Mouse (Mus musculus) limb, embryonic 15.5 days (tissue): ENCODE results near the gene Nom1. TPM values are rescaled to one million over a fixed set of nuclear protein-coding genes. Genes with fewer than 3 reads are reported as not detected.
"Not testable (repeated sequence)": the region's sequence is repeated elsewhere in the genome, so short reads cannot be mapped to it uniquely, and the experiment has no call there.

Experiments
- ATAC-seq: fragments of 200-750 bp; cut with Nextera tagmentation; 2 replicates; pipeline ENCODE4 v1.8.0; 2017; ENCODE audit warnings: low read depth, moderate TSS enrichment; ENCODE audit not compliant: insufficient number of reproducible peaks, low FRiP score, low TSS enrichment
- H3K27ac ChIP-seq: fragments of 300-500 bp; sonication (generic); 2 replicates; pipeline ENCODE4 v1.5.1; 2015; ENCODE audit warnings: moderate library complexity, mild to moderate bottlenecking, inconsistent platforms
- H3K27me3 ChIP-seq: fragments of 300-500 bp; sonication (generic); 2 replicates; pipeline ENCODE4 v1.6.1; 2015; ENCODE audit warnings: inconsistent platforms
- H3K36me3 ChIP-seq: fragments of 300-500 bp; sonication (generic); 2 replicates; pipeline ENCODE4 v1.6.1; 2015; ENCODE audit warnings: inconsistent platforms
- H3K4me1 ChIP-seq: fragments of 300-500 bp; sonication (generic); 2 replicates; pipeline ENCODE4 v1.6.1; 2015; ENCODE audit warnings: inconsistent platforms
- H3K4me2 ChIP-seq: fragments of 300-500 bp; sonication (generic); 2 replicates; pipeline ENCODE4 v1.6.1; 2015; ENCODE audit warnings: mild to moderate bottlenecking, inconsistent platforms
- H3K4me3 ChIP-seq: fragments of 300-500 bp; sonication (generic); 2 replicates; pipeline ENCODE4 v1.5.1; 2015; ENCODE audit warnings: mild to moderate bottlenecking, inconsistent platforms
- H3K9ac ChIP-seq: fragments of 300-500 bp; sonication (generic); 2 replicates; pipeline ENCODE4 v1.6.1; 2015; ENCODE audit warnings: inconsistent platforms
- H3K9me3 ChIP-seq: fragments of 300-500 bp; sonication (generic); 2 replicates; pipeline ENCODE4 v1.6.1; 2016; ENCODE audit warnings: inconsistent platforms
- WGBS: fragments of 180-500 bp; shearing (Covaris S2); methylation state at CpG from one replicate; pipeline ENCODE4 v1.1.7; 2015; 5-methylcytosine and 5-hydroxymethylcytosine counted together
- polyA plus RNA-seq: library from polyadenylated mRNA; unstranded; fragments of >200 nt; fragmentation: Nextera tagmentation; extraction: Ambion mirVana; gene quantifications from 2 replicates; pipeline ENCODE4 v1.2.1, GENCODE M21; 2015

Nom1 gene
- 25.8 and 26.8 TPM in 2 replicates for polyA plus RNA-seq

DNA sequence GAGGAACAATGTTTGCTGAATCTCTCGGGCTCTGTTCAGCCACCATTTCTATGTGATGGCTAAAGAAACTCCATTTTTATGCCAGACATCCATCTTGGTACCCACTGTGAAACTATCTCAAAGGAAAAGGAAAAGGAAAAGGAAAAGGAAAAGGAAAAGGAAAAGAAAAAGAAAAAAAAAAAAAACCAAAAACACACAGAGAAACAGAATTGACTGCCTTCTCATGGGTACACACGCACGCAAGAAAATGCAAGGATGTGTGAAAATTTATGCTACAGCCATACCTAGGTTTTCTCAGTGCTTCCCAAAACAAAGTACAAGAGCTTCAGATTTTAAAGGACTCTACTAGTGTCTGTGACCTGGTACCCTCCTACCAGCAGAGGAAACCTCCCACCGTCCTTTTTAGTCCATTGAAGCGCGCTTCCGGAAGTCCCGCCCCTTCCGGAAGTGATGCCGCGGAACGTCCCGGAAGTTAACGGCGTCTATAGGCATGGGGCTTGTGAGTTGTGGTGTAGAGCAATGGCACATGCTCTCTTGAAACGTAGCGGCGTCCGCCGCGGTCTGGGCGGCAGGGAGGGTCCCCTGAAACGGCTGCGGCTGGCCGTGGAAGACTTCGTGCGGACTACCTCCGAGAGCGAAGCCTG is at the start of gene Nom1:
TSS of gene Nom1 (plus strand) at position 437 of the 644 bp plus-strand sequence.
- H3K27me3 ChIP-seq, result 0 out of 2 replicates have a peak, but pooled peaks cover 4% of the 10 kb centered on the region
- peak within 1 kb of the TSS; percentile 79 for H3K9ac ChIP-seq
- peaks cover 15% of the 10 kb centered on the region for H3K4me1 ChIP-seq
- H3K4me2 ChIP-seq, result peak within 1 kb of the TSS; percentile 87
- peaks cover 27% of the 10 kb centered on the region for H3K36me3 ChIP-seq
- H3K9me3 ChIP-seq, result no peaks in the 10 kb centered on the region
- peak within 1 kb of the TSS; percentile 94 for H3K4me3 ChIP-seq
- peak within 1 kb of the TSS; percentile 82 for H3K27ac ChIP-seq
- peak; percentile 89 for ATAC-seq
- 3% methylated on average over 29 of the region's 29 CpGs for WGBS

DNA sequence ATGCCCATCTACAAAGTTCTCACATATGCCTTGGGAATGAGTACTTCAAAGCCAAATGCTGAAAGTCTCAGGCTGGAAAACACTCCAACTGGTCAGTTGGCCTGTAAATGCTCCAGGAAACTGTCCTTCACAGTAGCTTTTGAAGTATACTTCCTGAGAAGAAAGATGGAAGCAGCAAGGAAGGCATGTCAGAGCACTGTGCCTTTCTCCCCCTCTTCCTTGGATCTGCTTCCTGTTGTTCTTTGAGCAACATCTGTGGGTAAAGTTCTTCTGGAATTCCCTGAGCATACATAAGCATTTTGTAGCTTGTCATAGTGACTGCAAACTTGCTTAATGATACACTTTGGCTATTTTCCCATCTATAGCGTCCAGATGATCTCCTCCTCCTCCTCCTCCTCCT is 46.9 kb upstream of the Nom1 start:
- no peak overlapping the region for H3K9ac ChIP-seq

DNA sequence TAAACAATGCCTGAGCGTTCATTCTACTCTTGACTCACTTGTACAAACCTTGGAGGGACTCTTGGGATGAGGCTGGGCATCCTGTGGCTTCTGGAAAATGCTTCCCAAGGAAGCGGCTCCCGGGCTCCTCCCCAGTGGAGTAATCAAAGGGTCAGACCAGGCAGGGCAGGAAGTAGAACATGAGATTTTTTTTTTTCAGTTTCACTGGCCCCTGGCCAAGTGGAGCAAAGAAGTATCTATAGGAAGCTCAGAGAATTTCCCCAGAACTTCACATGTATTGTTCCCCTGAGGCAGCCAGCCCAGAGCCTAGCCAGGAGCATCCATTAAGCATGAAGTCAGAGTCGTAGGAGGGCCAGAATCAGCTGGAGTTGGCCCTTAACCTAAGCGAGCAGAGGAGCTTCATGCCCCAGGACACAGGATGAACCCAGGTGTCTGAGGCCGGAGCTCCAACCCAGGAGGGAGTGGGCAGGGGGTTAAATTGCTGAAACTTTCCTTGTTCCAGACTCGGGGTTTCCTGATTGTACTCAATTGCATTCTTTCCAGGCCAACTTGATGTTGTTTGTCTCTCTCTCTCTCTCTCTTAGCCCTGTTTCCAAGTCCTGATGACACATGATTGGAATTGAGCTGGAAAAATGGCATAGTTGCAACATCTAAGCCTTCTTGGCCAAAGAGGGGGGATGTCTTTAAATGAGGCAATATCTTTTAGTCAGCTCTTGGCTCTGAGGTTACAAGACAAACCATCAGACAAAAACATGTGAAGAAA is 46.1 kb upstream of the Nom1 start:
- Histone ChIP-seq H3K4me3 (no peak overlapping the region), H3K27ac (no peak overlapping the region), H3K36me3 (no peaks in the 10 kb centered on the region), H3K27me3 (no peaks in the 10 kb centered on the region), H3K9me3 (no peaks in the 10 kb centered on the region), H3K9ac (no peak overlapping the region), H3K4me1 (no peaks in the 10 kb centered on the region), H3K4me2 (no peak overlapping the region)
- no peak for ATAC-seq
- WGBS, result 41% methylated on average over 7 of the region's 7 CpGs

More for the DNA sequence above, 46.9 kb upstream of the Nom1 start:
- Histone ChIP-seq H3K4me1 (no peaks in the 10 kb centered on the region), H3K4me2 (no peak overlapping the region), H3K27me3 (no peaks in the 10 kb centered on the region), H3K4me3 (no peak overlapping the region), H3K9me3 (no peaks in the 10 kb centered on the region), H3K27ac (no peak overlapping the region), H3K36me3 (no peaks in the 10 kb centered on the region)
- 31% methylated on average over 1 of the region's 1 CpGs for WGBS
- no peak for ATAC-seq

DNA sequence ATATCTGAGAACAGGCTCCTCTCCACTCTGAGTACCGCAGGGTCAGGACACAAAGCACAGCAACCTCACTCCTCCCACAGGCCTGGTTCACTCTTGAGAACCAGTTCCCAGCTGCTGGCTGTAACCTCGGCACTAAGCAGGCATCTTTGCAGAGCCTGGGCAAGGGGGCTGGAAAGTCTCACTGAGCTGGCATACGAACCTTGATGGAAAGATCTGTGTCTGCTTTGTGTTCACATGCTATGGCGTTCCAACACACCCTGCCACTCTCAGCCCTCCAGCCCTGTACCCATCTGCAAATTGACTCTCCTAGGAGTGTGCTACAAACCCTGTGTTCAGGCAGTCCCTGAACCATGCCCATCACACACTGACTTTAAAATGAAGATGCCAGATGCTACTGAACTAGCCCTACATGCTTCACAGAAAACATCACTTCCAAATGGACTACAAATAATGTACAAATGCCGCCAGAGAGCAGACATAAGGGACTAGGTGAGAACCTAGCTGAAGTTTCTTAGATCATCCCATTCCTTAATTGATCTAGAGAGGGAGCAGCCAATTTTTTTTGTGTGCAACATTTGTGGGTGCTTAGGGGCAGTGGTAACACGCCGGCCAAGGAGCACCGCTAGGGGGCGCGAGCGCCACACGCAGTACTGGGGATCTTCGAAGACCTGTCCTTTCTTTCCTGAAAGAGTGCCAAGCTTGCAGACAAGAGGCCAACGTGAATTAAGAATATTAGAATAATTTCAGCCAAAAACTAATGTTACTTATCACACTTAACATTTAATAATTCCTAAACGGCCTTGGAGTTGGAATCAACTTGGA is 45.3 kb upstream of the Nom1 start:
- WGBS, result 20% methylated on average over 15 of the region's 15 CpGs
- H3K9ac ChIP-seq, result no peak overlapping the region
- no peak overlapping the region for H3K27ac ChIP-seq
- no peaks in the 10 kb centered on the region for H3K27me3 ChIP-seq
- H3K4me2 ChIP-seq, result no peak overlapping the region
- H3K4me3 ChIP-seq, result no peak overlapping the region
- ATAC-seq, result no peak
- H3K4me1 ChIP-seq, result no peaks in the 10 kb centered on the region
- H3K36me3 ChIP-seq, result no peaks in the 10 kb centered on the region
- no peaks in the 10 kb centered on the region for H3K9me3 ChIP-seq

DNA sequence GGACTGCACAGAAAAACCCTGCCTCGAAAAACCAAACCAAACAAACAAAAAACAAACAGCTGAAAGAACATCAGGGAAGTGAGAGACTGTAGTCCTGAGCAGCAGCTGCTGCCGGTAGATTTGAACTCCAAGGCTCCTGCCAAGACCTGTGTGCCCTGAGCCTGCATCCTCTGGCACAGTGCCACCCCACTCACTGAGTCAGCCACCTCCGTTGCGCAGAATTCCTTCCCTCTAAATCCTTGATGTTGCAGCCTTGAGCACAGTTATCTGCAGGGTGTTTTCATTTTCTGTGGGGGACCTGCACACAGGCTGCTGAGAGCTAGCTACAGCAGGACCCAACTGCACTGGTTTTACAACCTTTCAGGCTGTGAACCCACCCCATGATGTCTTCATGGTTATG is 36.0 kb upstream of the Nom1 start:
- Histone ChIP-seq H3K4me2 (no peak overlapping the region), H3K4me3 (no peak overlapping the region), H3K4me1 (no peaks in the 10 kb centered on the region), H3K9me3 (no peaks in the 10 kb centered on the region), H3K9ac (no peak overlapping the region), H3K27ac (no peak overlapping the region), H3K36me3 (no peaks in the 10 kb centered on the region), H3K27me3 (no peaks in the 10 kb centered on the region)
- 55% methylated on average over 4 of the region's 4 CpGs for WGBS
- ATAC-seq, result no peak

DNA sequence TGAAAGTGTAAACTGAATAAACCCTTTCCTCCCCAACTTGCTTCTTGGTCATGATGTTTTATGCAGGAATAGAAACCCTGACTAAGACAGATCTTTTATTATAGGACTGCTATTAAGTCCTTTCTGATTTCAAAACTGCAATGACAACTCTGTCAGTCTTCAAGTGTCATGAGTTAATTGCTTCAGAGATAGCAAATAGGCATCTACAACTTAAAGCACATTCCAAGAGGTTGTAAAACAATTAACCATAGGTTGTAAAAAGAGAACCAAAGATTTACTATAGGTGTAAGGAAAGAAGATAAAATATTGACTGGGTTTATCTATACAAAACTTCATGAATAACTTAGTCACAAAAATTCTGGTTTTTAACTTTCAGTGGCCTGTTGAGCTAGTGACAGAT is 23.6 kb upstream of the Nom1 start:
- no peak for ATAC-seq

DNA sequence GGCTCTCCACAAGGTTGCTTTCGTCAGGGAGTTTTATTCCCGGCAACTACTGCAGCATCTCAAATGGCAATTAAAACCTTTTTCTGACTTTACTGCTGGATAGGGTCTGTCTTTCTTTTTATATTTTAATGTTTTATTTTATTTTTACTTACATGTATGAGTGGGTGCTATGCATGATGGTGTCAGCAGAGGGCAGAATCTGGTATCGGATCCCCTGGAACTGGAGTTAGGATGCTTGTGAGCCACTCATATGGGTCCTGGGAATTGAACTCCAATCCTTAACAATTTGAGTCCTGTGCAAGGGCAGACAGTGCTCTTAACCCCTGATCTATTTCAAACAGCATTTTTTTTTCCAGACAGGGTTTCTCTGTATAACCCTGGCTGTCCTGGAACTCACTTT is 21.4 kb upstream of the Nom1 start:
- Histone ChIP-seq H3K9ac (no peak overlapping the region), H3K27ac (no peak overlapping the region), H3K4me2 (no peak overlapping the region), H3K4me1 (no peaks in the 10 kb centered on the region), H3K27me3 (no peaks in the 10 kb centered on the region), H3K36me3 (no peaks in the 10 kb centered on the region), H3K9me3 (no peaks in the 10 kb centered on the region), H3K4me3 (no peak overlapping the region)
- 81% methylated on average over 3 of the region's 3 CpGs for WGBS
- no peak for ATAC-seq

More for the DNA sequence above, 23.6 kb upstream of the Nom1 start:
- no peaks in the 10 kb centered on the region for H3K27me3 ChIP-seq
- H3K36me3 ChIP-seq, result no peaks in the 10 kb centered on the region
- no peak overlapping the region for H3K4me2 ChIP-seq
- H3K4me3 ChIP-seq, result no peak overlapping the region
- no peaks in the 10 kb centered on the region for H3K4me1 ChIP-seq
- no peaks in the 10 kb centered on the region for H3K9me3 ChIP-seq
- H3K27ac ChIP-seq, result no peak overlapping the region
- no peak overlapping the region for H3K9ac ChIP-seq

DNA sequence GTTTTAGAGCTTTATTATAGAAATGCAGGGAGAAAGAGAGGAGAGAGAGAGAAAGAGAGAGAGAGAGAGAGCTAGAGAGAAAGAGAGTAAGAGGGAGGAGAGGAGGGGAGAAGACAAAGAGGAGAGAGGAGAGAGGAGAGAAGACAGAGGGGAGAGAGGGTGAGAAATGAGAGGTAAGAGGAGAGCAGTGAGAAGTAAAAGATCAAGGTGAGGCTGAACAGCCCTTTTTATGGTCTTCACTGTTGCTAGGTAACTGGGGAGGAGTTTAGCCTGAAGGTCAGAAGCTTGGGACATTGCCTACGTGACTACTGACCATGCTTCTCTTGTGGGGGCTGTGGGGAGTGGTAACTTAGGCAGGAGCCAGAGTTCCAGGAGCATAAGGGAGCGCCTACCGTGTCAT is 11.1 kb upstream of the Nom1 start:
- 45% methylated on average over 3 of the region's 3 CpGs for WGBS
- H3K9me3 ChIP-seq, H3K27ac ChIP-seq, H3K4me2 ChIP-seq, H3K9ac ChIP-seq, H3K4me1 ChIP-seq, H3K36me3 ChIP-seq, ATAC-seq, H3K4me3 ChIP-seq, H3K27me3 ChIP-seq: not testable (repeated sequence)

DNA sequence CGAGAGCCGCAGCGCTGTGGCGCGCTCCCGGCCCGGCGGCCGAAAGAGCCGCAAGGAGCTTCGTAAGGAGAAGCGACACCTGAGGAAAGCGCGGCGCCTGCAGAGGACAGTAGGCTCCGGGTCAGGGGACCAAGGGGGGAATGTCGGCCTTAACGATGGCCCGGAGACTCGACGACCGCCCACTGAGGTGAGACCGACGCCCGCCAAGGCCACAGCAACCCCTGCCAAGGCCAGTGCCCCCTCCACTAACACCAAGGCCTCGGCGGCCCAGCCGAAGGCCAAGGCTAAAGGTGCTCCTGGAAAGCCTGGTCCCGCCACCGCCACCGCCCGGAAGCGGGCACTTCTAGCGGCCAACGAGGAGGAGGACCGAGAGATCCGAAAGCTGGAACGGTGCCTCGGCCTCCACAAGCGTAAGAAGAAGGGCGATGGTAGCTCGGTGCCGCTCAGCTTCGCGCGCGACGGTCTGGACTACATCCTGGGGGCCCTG is 451 bp downstream of the Nom1 start:
- H3K9ac ChIP-seq, result peak overlapping the region; percentile 79
- H3K36me3 ChIP-seq, result peaks cover 32% of the 10 kb centered on the region
- peak; percentile 46; the same call in 1 of the 2 replicates for ATAC-seq
- peaks cover 15% of the 10 kb centered on the region for H3K4me1 ChIP-seq
- H3K4me3 ChIP-seq, result peak overlapping the region; percentile 94
- H3K27ac ChIP-seq, result peak overlapping the region; percentile 82
- 0 out of 2 replicates have a peak, but pooled peaks cover 4% of the 10 kb centered on the region for H3K27me3 ChIP-seq
- no peaks in the 10 kb centered on the region for H3K9me3 ChIP-seq
- H3K4me2 ChIP-seq, result peak overlapping the region; percentile 87
- WGBS, result under 1% methylated on average over 48 of the region's 48 CpGs

DNA sequence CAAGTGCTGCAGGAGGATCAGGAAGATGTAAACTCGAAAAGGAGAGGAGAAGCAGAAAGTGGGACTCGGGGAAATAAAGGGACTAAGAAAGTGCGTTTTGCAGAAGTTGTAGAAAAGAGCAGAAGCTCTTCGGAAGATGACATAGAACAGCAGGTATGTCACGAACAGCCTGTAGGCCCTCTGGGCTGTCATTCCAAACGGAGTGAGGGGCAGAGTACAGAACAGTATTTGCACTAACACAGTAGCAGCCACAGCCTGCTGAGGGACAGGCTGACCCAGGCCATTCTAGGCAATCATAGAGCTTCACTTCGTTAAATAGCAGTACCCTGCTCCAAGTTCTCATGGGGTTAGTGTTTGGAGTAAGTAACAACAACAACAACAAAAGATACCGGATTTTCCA is 1.0 kb downstream of the Nom1 start:
- Histone ChIP-seq H3K9ac (0 out of 2 replicates have a peak overlapping the region, but pooled peaks have one; percentile 79), H3K27ac (no peak overlapping the region), H3K4me2 (peak overlapping the region; percentile 87), H3K36me3 (peaks cover 38% of the 10 kb centered on the region), H3K4me3 (peak overlapping the region; percentile 94), H3K4me1 (peaks cover 15% of the 10 kb centered on the region), H3K27me3 (0 out of 2 replicates have a peak, but pooled peaks cover 4% of the 10 kb centered on the region), H3K9me3 (no peaks in the 10 kb centered on the region)
- WGBS, result 42% methylated on average over 8 of the region's 8 CpGs
- no peak for ATAC-seq

DNA sequence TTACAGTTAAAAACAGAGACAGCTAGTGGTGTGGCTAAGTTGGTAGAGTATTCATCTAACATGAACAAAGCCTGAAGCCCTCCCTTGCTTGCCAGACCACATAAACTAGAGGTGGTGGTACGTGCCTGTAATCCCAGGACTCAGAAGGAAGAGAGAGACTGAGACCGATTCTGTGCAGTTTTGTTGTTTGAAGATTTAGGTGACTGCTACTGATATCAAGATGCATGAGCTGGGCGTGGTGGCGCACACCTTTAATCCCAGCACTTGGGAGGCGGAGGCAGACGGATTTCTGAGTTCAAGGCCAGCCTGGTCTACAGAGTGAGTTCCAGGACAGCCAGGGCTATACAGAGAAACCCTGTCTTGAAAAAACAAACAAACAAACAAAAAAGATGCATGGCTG is 2.3 kb downstream of the Nom1 start:
- H3K4me2 ChIP-seq, H3K27me3 ChIP-seq, H3K4me3 ChIP-seq, H3K9ac ChIP-seq, H3K9me3 ChIP-seq, H3K27ac ChIP-seq, ATAC-seq: not testable (repeated sequence)
- peaks cover 15% of the 10 kb centered on the region for H3K4me1 ChIP-seq
- WGBS, result 90% methylated on average over 6 of the region's 6 CpGs
- H3K36me3 ChIP-seq, result peaks cover 50% of the 10 kb centered on the region
